Mouse (Mus musculus) midbrain, embryonic 14.5 days (tissue): ENCODE measurements around the gene Stbd1. TPM values are rescaled to one million over a fixed set of nuclear protein-coding genes. Genes with fewer than 3 reads are reported as not detected.
A peak's percentile ranks its signal among the peaks of the same experiment; 100 is the strongest.

Source experiments
- ATAC-seq: fragments of 200-750 bp; cut with Nextera tagmentation; 2 replicates; pipeline ENCODE4 v1.8.0; 2017; ENCODE audit warnings: moderate number of reproducible peaks, moderate library complexity; ENCODE audit not compliant: low FRiP score, low TSS enrichment
- DNase-seq: peaks from one replicate; pipeline ENCODE4 v3.0.0-alpha.2; 2015
- H3K27ac ChIP-seq: fragments of 300-500 bp; sonication (generic); replicated peaks from 2 replicates; pipeline ENCODE4 v1.5.1; 2014; ENCODE audit warnings: mild to moderate bottlenecking, low read depth, low read length, moderate library complexity
- H3K27me3 ChIP-seq: fragments of 300-500 bp; sonication (generic); 2 replicates; pipeline ENCODE4 v1.6.1; 2014; ENCODE audit warnings: low read length, control low read depth, mixed read lengths; ENCODE audit not compliant: control insufficient read depth, insufficient read depth
- H3K36me3 ChIP-seq: fragments of 300-500 bp; sonication (generic); 2 replicates; pipeline ENCODE4 v1.6.1; 2014; ENCODE audit warnings: low read length, control low read depth; ENCODE audit not compliant: control insufficient read depth, insufficient read depth
- H3K4me1 ChIP-seq: fragments of 300-500 bp; sonication (generic); 2 replicates; pipeline ENCODE4 v1.6.1; 2014; ENCODE audit warnings: mild to moderate bottlenecking, antibody characterized with exemption, low read length, control low read depth; ENCODE audit not compliant: control insufficient read depth, insufficient read depth
- H3K4me2 ChIP-seq: fragments of 300-500 bp; sonication (generic); 2 replicates; pipeline ENCODE4 v1.6.1; 2014; ENCODE audit warnings: mild to moderate bottlenecking, low read length, moderate library complexity
- H3K4me3 ChIP-seq: fragments of 300-500 bp; sonication (generic); replicated peaks from 2 replicates; pipeline ENCODE4 v1.5.1; 2014; ENCODE audit warnings: low read depth, low read length
- H3K9ac ChIP-seq: fragments of 300-500 bp; sonication (generic); replicated peaks from 2 replicates; pipeline ENCODE4 v1.6.1; 2014; ENCODE audit warnings: mild to moderate bottlenecking, low read length, moderate library complexity
- H3K9me3 ChIP-seq: fragments of 300-500 bp; sonication (generic); 2 replicates; pipeline ENCODE4 v1.6.1; 2016; ENCODE audit warnings: low read length, control low read depth, mixed read lengths; ENCODE audit not compliant: control insufficient read depth
- WGBS: fragments of 180-500 bp; shearing (Covaris S2); extraction: QIAGEN DNeasy Blood & Tissue Kit; methylation state at CpG from one replicate; pipeline ENCODE4 v1.1.7; 2014; 5-methylcytosine and 5-hydroxymethylcytosine counted together
- polyA plus RNA-seq: library from polyadenylated mRNA; unstranded; fragments of >200 nt; fragmentation: Nextera tagmentation; extraction: Ambion mirVana; gene quantifications from 2 replicates; pipeline ENCODE4 v1.2.1, GENCODE M21; 2014

Stbd1 gene
- polyA plus RNA-seq = 4.4 and 5.7 TPM in 2 replicates

GRCm38 (mm10) chr5:92602691-92603690 lies at the start of gene Stbd1:
Stbd1 (plus strand) TSS chr5:92603041.
- H3K4me2 ChIP-seq = peak within 1 kb of the TSS; percentile 97
- peak; percentile 85 for ATAC-seq
- no peaks in the 10 kb centered on the region for H3K4me1 ChIP-seq
- under 1% methylated on average over 64 of the region's 69 CpGs for WGBS
- H3K27ac ChIP-seq = no peak within 1 kb of the TSS
- no peaks in the 10 kb centered on the region for H3K27me3 ChIP-seq
- peak within 1 kb of the TSS; percentile 56 for H3K9ac ChIP-seq
- H3K36me3 ChIP-seq = no peaks in the 10 kb centered on the region
- peak within 1 kb of the TSS; percentile 63 for H3K4me3 ChIP-seq
- DNase-seq = peak; percentile 79
- H3K9me3 ChIP-seq = no peaks in the 10 kb centered on the region

GRCm38 (mm10) chr5:92553939-92554338 lies 48.9 kb upstream of the Stbd1 start:
- DNase-seq (no peak), ATAC-seq (no peak)
- WGBS = 70% methylated on average over 3 of the region's 3 CpGs
- no peaks in the 10 kb centered on the region for H3K36me3 ChIP-seq
- no peaks in the 10 kb centered on the region for H3K4me1 ChIP-seq
- H3K4me3 ChIP-seq = no peak overlapping the region
- no peak overlapping the region for H3K27ac ChIP-seq
- no peak overlapping the region for H3K9ac ChIP-seq
- H3K27me3 ChIP-seq = no peaks in the 10 kb centered on the region
- 0 out of 2 replicates have a peak, but pooled peaks cover 3% of the 10 kb centered on the region for H3K9me3 ChIP-seq
- no peak overlapping the region for H3K4me2 ChIP-seq

GRCm38 (mm10) chr5:92554443-92554842 lies 48.4 kb upstream of the Stbd1 start:
- no peaks in the 10 kb centered on the region for H3K36me3 ChIP-seq
- H3K9ac ChIP-seq = no peak overlapping the region
- H3K27me3 ChIP-seq = no peaks in the 10 kb centered on the region
- no peaks in the 10 kb centered on the region for H3K4me1 ChIP-seq
- DNase-seq (no peak), ATAC-seq (no peak)
- no peak overlapping the region for H3K4me2 ChIP-seq
- no peak overlapping the region for H3K4me3 ChIP-seq
- WGBS = 85% methylated on average over 4 of the region's 4 CpGs
- H3K27ac ChIP-seq = no peak overlapping the region
- H3K9me3 ChIP-seq = 0 out of 2 replicates have a peak, but pooled peaks cover 3% of the 10 kb centered on the region

- H3K9me3 ChIP-seq = 0 out of 2 replicates have a peak, but pooled peaks cover 3% of the 10 kb centered on the region
- no peaks in the 10 kb centered on the region for H3K4me1 ChIP-seq
- no peak within 1 kb of the TSS for H3K4me2 ChIP-seq
- ATAC-seq (no peak), DNase-seq (no peak)
- no peak within 1 kb of the TSS for H3K4me3 ChIP-seq
- H3K27ac ChIP-seq = no peak within 1 kb of the TSS
- no peaks in the 10 kb centered on the region for H3K27me3 ChIP-seq
- WGBS = 73% methylated on average over 16 of the region's 16 CpGs
- no peaks in the 10 kb centered on the region for H3K36me3 ChIP-seq
- no peak within 1 kb of the TSS for H3K9ac ChIP-seq
Observed at GRCm38 (mm10) chr5:92554891-92555511, 47.8 kb upstream of the Stbd1 start, which contains the start of gene Fam47e. Fam47e (plus strand) TSS chr5:92555069.

DNA sequence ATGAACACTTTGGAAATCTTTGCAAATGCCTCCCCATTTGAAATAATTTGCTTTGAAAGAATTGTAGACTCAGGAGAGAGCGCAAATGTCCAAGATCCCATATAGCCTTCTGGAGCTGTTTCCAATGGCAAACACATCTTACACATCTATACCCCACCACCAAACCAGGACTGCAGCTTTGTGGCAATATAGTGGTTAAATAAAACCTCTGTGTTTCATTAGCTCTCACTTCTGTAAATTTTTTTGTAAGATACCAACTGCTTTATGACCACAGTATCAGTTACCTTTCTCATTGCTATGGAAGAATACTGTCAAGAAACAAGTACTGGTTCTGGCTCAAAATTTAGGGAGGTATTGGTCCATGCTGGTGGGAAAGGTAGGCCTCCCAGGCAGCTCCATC lies 46.9 kb upstream of the Stbd1 start:
- H3K27me3 ChIP-seq = no peaks in the 10 kb centered on the region
- no peak overlapping the region for H3K27ac ChIP-seq
- WGBS = 100% methylated on average over 1 of the region's 1 CpGs
- 0 out of 2 replicates have a peak, but pooled peaks cover 3% of the 10 kb centered on the region for H3K9me3 ChIP-seq
- no peaks in the 10 kb centered on the region for H3K36me3 ChIP-seq
- no peak overlapping the region for H3K4me3 ChIP-seq
- H3K4me2 ChIP-seq = no peak overlapping the region
- no peak overlapping the region for H3K9ac ChIP-seq
- H3K4me1 ChIP-seq = no peaks in the 10 kb centered on the region
- ATAC-seq (no peak), DNase-seq (no peak)

- Histone ChIP-seq H3K4me1 (no peaks in the 10 kb centered on the region), H3K9me3 (0 out of 2 replicates have a peak, but pooled peaks cover 3% of the 10 kb centered on the region), H3K27ac (no peak overlapping the region), H3K27me3 (no peaks in the 10 kb centered on the region), H3K9ac (no peak overlapping the region), H3K4me3 (no peak overlapping the region), H3K4me2 (no peak overlapping the region), H3K36me3 (no peaks in the 10 kb centered on the region)
- ATAC-seq (no peak), DNase-seq (no peak)
- WGBS = 100% methylated on average over 1 of the region's 1 CpGs
Observed at GRCm38 (mm10) chr5:92557508-92557907, 45.3 kb upstream of the Stbd1 start.

GRCm38 (mm10) chr5:92560201-92560600 lies 42.6 kb upstream of the Stbd1 start:
- ATAC-seq = no peak
- no peak overlapping the region for H3K9ac ChIP-seq
- H3K27ac ChIP-seq = no peak overlapping the region
- no peaks in the 10 kb centered on the region for H3K36me3 ChIP-seq
- H3K4me3 ChIP-seq = no peak overlapping the region
- no peaks in the 10 kb centered on the region for H3K27me3 ChIP-seq
- no peaks in the 10 kb centered on the region for H3K4me1 ChIP-seq
- no peak overlapping the region for H3K4me2 ChIP-seq
- H3K9me3 ChIP-seq = no peaks in the 10 kb centered on the region
- WGBS = 81% methylated on average over 2 of the region's 2 CpGs
- DNase-seq = no peak

- Histone ChIP-seq H3K4me2 (no peak overlapping the region), H3K9ac (no peak overlapping the region), H3K27me3 (no peaks in the 10 kb centered on the region), H3K27ac (no peak overlapping the region), H3K4me1 (no peaks in the 10 kb centered on the region), H3K9me3 (no peaks in the 10 kb centered on the region), H3K4me3 (no peak overlapping the region), H3K36me3 (no peaks in the 10 kb centered on the region)
- DNase-seq (no peak), ATAC-seq (no peak)
- 79% methylated on average over 13 of the region's 13 CpGs for WGBS
Observed at GRCm38 (mm10) chr5:92562002-92562401, 40.8 kb upstream of the Stbd1 start.
